Mouse (Mus musculus) gastrocnemius, postnatal 14 days (tissue): Measurements from ENCODE around the gene Mybpc2. TPM values are rescaled to one million over a fixed set of nuclear protein-coding genes. Genes with fewer than 3 reads are reported as not detected.
A peak's percentile ranks its signal among the peaks of the same experiment; 100 is the strongest.

Source experiments
- DNase-seq: peaks from one replicate; pipeline ENCODE4 v3.0.0; 2021; ENCODE audit warnings: mixed read lengths
- intact Hi-C: fragments of 180-260 bp; cut with DNase I; formaldehyde crosslinking; loops from one replicate; pipeline ENCODE4 v1.15.1; 2025; ENCODE audit warnings: low total_unique reads
- long read RNA-seq, 2 experiments: library from polyadenylated mRNA; stranded (forward); transcript quantifications; one replicate each; pipeline ENCODE4 v2.0.0; 2021
- total RNA-seq, 2 experiments: library from RNA; stranded (reverse); gene quantifications; 2 replicates each; pipeline ENCODE4 v1.2.3; 2021

The Mybpc2 gene
- total RNA-seq = 1,000 to 10,000 TPM; 3,999 to 4,490 TPM
- long read RNA-seq, experiment 1, transcript Mybpc2-201 (28 exons, 3,611 nt) = major isoform, 6,015 of 7,547 reads
- long read RNA-seq, experiment 1, partial matches to known transcripts = 1,298 of 7,547 reads
- long read RNA-seq, experiment 1, other reads (novel, unspliced or antisense) = 234 of 7,547 reads
- long read RNA-seq, experiment 2, transcript Mybpc2-201 (28 exons, 3,611 nt) = major isoform, 8,067 of 9,627 reads
- long read RNA-seq, experiment 2, partial matches to known transcripts = 1,273 of 9,627 reads
- long read RNA-seq, experiment 2, other reads (novel, unspliced or antisense) = 287 of 9,627 reads

GRCm38 (mm10) chr7:44524502-44524901, at the start of gene Mybpc2:
Mybpc2 (minus strand) TSS chr7:44524656.
- peak; percentile 81 for DNase-seq
- intact Hi-C loops = loop anchor here (5.0 kb wide), 1 partner anchor 38 kb away; no protein-coding TSS in a partner anchor

- DNase-seq = no peak
- intact Hi-C loops = no loop called here
These were observed 48.6 kb upstream of the Mybpc2 start for GRCm38 (mm10) chr7:44572956-44573484.

GRCm38 (mm10) chr7:44572213-44572701, 47.8 kb upstream of the Mybpc2 start, which contains the start of gene Napsa:
Napsa (plus strand) TSS chr7:44572380.
- intact Hi-C loops = no loop called here
- DNase-seq = no peak

- no peak for DNase-seq
- intact Hi-C loops = no loop called here
These were observed 47.4 kb upstream of the Mybpc2 start for GRCm38 (mm10) chr7:44571811-44572210.

GRCm38 (mm10) chr7:44570989-44571388, 46.5 kb upstream of the Mybpc2 start:
- intact Hi-C loops = no loop called here
- DNase-seq = no peak

GRCm38 (mm10) chr7:44568803-44569202, 44.3 kb upstream of the Mybpc2 start:
- DNase-seq = no peak
- intact Hi-C loops = no loop called here

GRCm38 (mm10) chr7:44565414-44565813, 41.0 kb upstream of the Mybpc2 start:
- DNase-seq = no peak
- intact Hi-C loops = no loop called here

GRCm38 (mm10) chr7:44564486-44564885, 40.0 kb upstream of the Mybpc2 start:
- no peak for DNase-seq
- intact Hi-C loops = loop anchor here (5.0 kb wide), 1 partner anchor 42 kb away; the partner anchor contains the start of gene Mybpc2

- no peak for DNase-seq
- intact Hi-C loops = loop anchor here (5.0 kb wide), 1 partner anchor 41 kb away; the partner anchor contains the start of gene Mybpc2
These were observed 38.8 kb upstream of the Mybpc2 start for GRCm38 (mm10) chr7:44563284-44563683.

- intact Hi-C loops = loop anchor here (5.0 kb wide), 1 partner anchor 38 kb away; the partner anchor contains the start of gene Mybpc2
These were observed 36.3 kb upstream of the Mybpc2 start for GRCm38 (mm10) chr7:44560435-44561400.

GRCm38 (mm10) chr7:44557629-44558028, 33.2 kb upstream of the Mybpc2 start:
- intact Hi-C loops = no loop called here
- no peak for DNase-seq

More at GRCm38 (mm10) chr7:44560435-44561400, 36.3 kb upstream of the Mybpc2 start:
- DNase-seq = peak; percentile 73

GRCm38 (mm10) chr7:44553826-44554225, 29.4 kb upstream of the Mybpc2 start, which contains the start of gene Nr1h2:
Nr1h2 (minus strand) TSS chr7:44553951.
- peak; percentile 97 for DNase-seq
- intact Hi-C loops = loop anchor here (5.0 kb wide), 1 partner anchor 52 kb away; no protein-coding TSS in a partner anchor

- intact Hi-C loops = loop anchor here (5.0 kb wide), 1 partner anchor 51 kb away; no protein-coding TSS in a partner anchor
- DNase-seq = peak; percentile 85
These were observed 28.8 kb upstream of the Mybpc2 start for GRCm38 (mm10) chr7:44553196-44553764.

GRCm38 (mm10) chr7:44552141-44552908, 27.9 kb upstream of the Mybpc2 start:
- intact Hi-C loops = loop anchor here (5.0 kb wide), 1 partner anchor 50 kb away; no protein-coding TSS in a partner anchor
- no peak for DNase-seq

GRCm38 (mm10) chr7:44551731-44552130, 27.3 kb upstream of the Mybpc2 start:
- DNase-seq = no peak
- intact Hi-C loops = loop anchor here (5.0 kb wide), 1 partner anchor 49 kb away; no protein-coding TSS in a partner anchor

GRCm38 (mm10) chr7:44551301-44551700, 26.8 kb upstream of the Mybpc2 start:
- intact Hi-C loops = loop anchor here (5.0 kb wide), 1 partner anchor 49 kb away; no protein-coding TSS in a partner anchor
- no peak for DNase-seq

GRCm38 (mm10) chr7:44550409-44550678, 25.9 kb upstream of the Mybpc2 start:
- no peak for DNase-seq
- intact Hi-C loops = loop anchor here (5.0 kb wide), 1 partner anchor 48 kb away; no protein-coding TSS in a partner anchor
